23 mouse cellular contexts compared by ENCODE assay signal in the genomic region with DNA sequence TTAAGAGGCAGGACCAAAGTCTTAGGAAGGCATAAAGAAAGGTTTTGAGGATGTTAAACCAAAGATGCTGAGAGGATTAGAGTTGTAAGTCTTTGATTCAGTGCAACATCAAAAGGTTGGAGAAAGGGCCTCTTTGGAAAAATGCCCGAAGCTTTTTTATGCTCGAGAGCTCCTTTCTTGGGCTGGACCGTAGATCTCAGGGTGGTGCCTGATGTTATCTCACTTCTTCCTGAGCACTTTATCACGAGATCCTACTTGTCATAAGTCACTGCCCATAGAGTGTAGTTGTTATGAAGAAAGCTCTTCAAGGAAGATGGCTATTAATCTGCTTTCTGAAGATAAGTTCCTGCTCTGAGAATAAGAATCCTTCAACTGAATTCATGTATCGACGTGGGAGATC.
A peak's percentile ranks its signal among the peaks of the same experiment; 100 is the strongest.
DNase-seq lines count a peak whose midpoint lies in the region; ATAC-seq and TF ChIP-seq lines count a peak whose summit lies in the region.
"Had no signal": no experiment of that assay in that cellular context is flagged by ENCODE, and none has a peak within 500 bp of the region (broad histone marks: within the 10 kb centered on the region; RNA-seq: fewer than 3 reads in every experiment).

No protein-coding gene starts in this region.

- H3K27ac ChIP-seq in heart, adult 2 months, result peak overlapping the region; percentile 11; the same call in 1 of the 2 replicates
- H3K27ac ChIP-seq in heart, embryonic 12.5 days (ENCODE audit: poor library complexity, severe bottlenecking), result no peak overlapping the region
- H3K27ac ChIP-seq in thymus, adult 2 months (ENCODE audit: control insufficient read depth, insufficient read depth, low read length), result no peak overlapping the region
- H3K27ac ChIP-seq: forebrain, embryonic 13.5 days; heart, embryonic 13.5 days; hindbrain, embryonic 10.5 days; hindbrain, embryonic 15.5 days; liver, embryonic 12.5 days had no signal

- no peak for TF ChIP-seq EP300 in heart, adult 2 months (IDR thresholded peaks at IDR 0.05; ENCODE audit: insufficient read depth, low read depth, low read length)

- no peak overlapping the region for H3K9ac ChIP-seq in heart, adult 2 months (ENCODE audit: low read depth, low read length)
- H3K9ac ChIP-seq in heart, embryonic 12.5 days, result no peak overlapping the region
- H3K9ac ChIP-seq: forebrain, embryonic 13.5 days; heart, embryonic 13.5 days; hindbrain, embryonic 15.5 days; liver, embryonic 12.5 days; liver, postnatal 0 days had no signal

- 51% methylated on average over 6 of the region's 6 CpGs for WGBS in heart, adult 2 months
- WGBS in heart, embryonic 12.5 days, result 68% methylated on average over 6 of the region's 6 CpGs
- WGBS in thymus, adult 2 months, result 79% methylated on average over 6 of the region's 6 CpGs

- no peak overlapping the region for H3K4me3 ChIP-seq in heart, adult 2 months
- H3K4me3 ChIP-seq in heart, embryonic 12.5 days, result no peak overlapping the region
- H3K4me3 ChIP-seq in thymus, adult 2 months (ENCODE audit: control insufficient read depth, insufficient read depth, low read length), result no peak overlapping the region
- H3K4me3 ChIP-seq: forebrain, embryonic 13.5 days; heart, embryonic 13.5 days; hindbrain, embryonic 10.5 days; hindbrain, embryonic 15.5 days; liver, embryonic 12.5 days had no signal

- H3K36me3 ChIP-seq in heart, adult 2 months (ENCODE audit: control insufficient read depth, insufficient read depth, low read length), result no peaks in the 10 kb centered on the region
- H3K36me3 ChIP-seq in heart, embryonic 12.5 days, result no peaks in the 10 kb centered on the region
- no peaks in the 10 kb centered on the region for H3K36me3 ChIP-seq in thymus, adult 2 months (ENCODE audit: control insufficient read depth, insufficient read depth, low read length)
- H3K36me3 ChIP-seq: heart, embryonic 13.5 days; hindbrain, embryonic 10.5 days; hindbrain, embryonic 15.5 days; liver, embryonic 12.5 days had no signal

- no peak for TF ChIP-seq POLR2A in heart, adult 2 months (IDR thresholded peaks at IDR 0.05; ENCODE audit: insufficient read depth, low read depth, low read length)
- no peak for TF ChIP-seq POLR2A in thymus, adult 2 months (IDR thresholded peaks at IDR 0.05; ENCODE audit: control insufficient read depth, extremely low read depth, insufficient read depth, low read length, poor library complexity)

- ATAC-seq in heart, embryonic 12.5 days (ENCODE audit: insufficient number of reproducible peaks, low FRiP score), result no peak
- ATAC-seq: CD4-positive, CD25-positive, alpha-beta regulatory T cell, adult 4 months; forebrain, embryonic 13.5 days; inflammation-experienced regulatory T-cells, adult 6 months; liver, embryonic 12.5 days; liver, postnatal 0 days had no signal

- no peaks in the 10 kb centered on the region for H3K9me3 ChIP-seq in heart, embryonic 12.5 days (replicated peaks)
- H3K9me3 ChIP-seq: forebrain, embryonic 13.5 days; heart, embryonic 13.5 days; hindbrain, embryonic 10.5 days; hindbrain, embryonic 15.5 days; liver, embryonic 12.5 days had no signal

- no peak for TF ChIP-seq CTCF in heart, adult 2 months (IDR thresholded peaks at IDR 0.05)
- TF ChIP-seq CTCF in thymus, adult 2 months (IDR thresholded peaks at IDR 0.05; ENCODE audit: borderline replicate concordance, control insufficient read depth, extremely low read depth, insufficient read depth, low read length, poor library complexity), result no peak

- H3K79me2 ChIP-seq in heart, adult 2 months (replicated peaks; ENCODE audit: control insufficient read depth, insufficient read depth, low read length), result no peaks in the 10 kb centered on the region

- no peaks in the 10 kb centered on the region for H3K27me3 ChIP-seq in heart, adult 2 months (ENCODE audit: control insufficient read depth, insufficient read depth, low read length)
- H3K27me3 ChIP-seq in heart, embryonic 12.5 days (replicated peaks), result no peaks in the 10 kb centered on the region
- H3K27me3 ChIP-seq in thymus, adult 2 months (ENCODE audit: control insufficient read depth, insufficient read depth, low read length), result no peaks in the 10 kb centered on the region
- H3K27me3 ChIP-seq: heart, embryonic 13.5 days; hindbrain, embryonic 15.5 days; liver, embryonic 12.5 days had no signal

- H3K4me1 ChIP-seq in heart, adult 2 months (ENCODE audit: control insufficient read depth, insufficient read depth, low read length), result no peaks in the 10 kb centered on the region; the same call in 1 of the 2 replicates
- no peaks in the 10 kb centered on the region for H3K4me1 ChIP-seq in heart, embryonic 12.5 days (replicated peaks)
- H3K4me1 ChIP-seq in thymus, adult 2 months (replicated peaks; ENCODE audit: control insufficient read depth, insufficient read depth, low read length), result no peaks in the 10 kb centered on the region
- H3K4me1 ChIP-seq: forebrain, embryonic 13.5 days; heart, embryonic 13.5 days; hindbrain, embryonic 10.5 days; hindbrain, embryonic 15.5 days; liver, embryonic 12.5 days had no signal

- no peak for DNase-seq in heart, adult 2 months
- DNase-seq in kidney, adult 9 months, result peak; percentile 48
- DNase-seq in kidney, postnatal 4 days, result no peak
- DNase-seq in lung, postnatal 25 days (ENCODE audit: low spot score), result peak; percentile 21
- DNase-seq in lung, postnatal 14 days, result no peak
- no peak for DNase-seq in thymus, adult 2 months
- DNase-seq: cerebellum, adult 8-10 months; cerebellum, postnatal 25 days; gastrocnemius, postnatal 10 days; heart, postnatal 10 days; layer of hippocampus, postnatal 36 days; left cerebral cortex, postnatal 4 days; liver, postnatal 0 days; midbrain, embryonic 14.5 days; thymus, postnatal 4 days had no signal

- intact Hi-C loops in heart, adult 2 months (cut with DNase I), result no loop called here

- H3K4me2 ChIP-seq in heart, embryonic 12.5 days, result no peak overlapping the region
- H3K4me2 ChIP-seq: forebrain, embryonic 13.5 days; heart, embryonic 13.5 days; hindbrain, embryonic 15.5 days; liver, embryonic 12.5 days had no signal

Comparison
In these comparisons a context has a peak if more than half of its experiments do, and no peak if none do; other contexts are left out.
1. DNase-seq: peak in kidney, adult 9 months (single experiment) and lung, postnatal 25 days (single experiment); none in heart, adult 2 months (0 of 2), kidney, postnatal 4 days (0 of 2), lung, postnatal 14 days (single experiment) and thymus, adult 2 months (single experiment).